Mouse (Mus musculus): Measurements from ENCODE around the gene Ramp3. TPM values are rescaled to one million over a fixed set of nuclear protein-coding genes. Genes with fewer than 3 reads are reported as not detected.

The Ramp3 gene
- polyA plus RNA-seq, 1 experiment = not detected

DNA sequence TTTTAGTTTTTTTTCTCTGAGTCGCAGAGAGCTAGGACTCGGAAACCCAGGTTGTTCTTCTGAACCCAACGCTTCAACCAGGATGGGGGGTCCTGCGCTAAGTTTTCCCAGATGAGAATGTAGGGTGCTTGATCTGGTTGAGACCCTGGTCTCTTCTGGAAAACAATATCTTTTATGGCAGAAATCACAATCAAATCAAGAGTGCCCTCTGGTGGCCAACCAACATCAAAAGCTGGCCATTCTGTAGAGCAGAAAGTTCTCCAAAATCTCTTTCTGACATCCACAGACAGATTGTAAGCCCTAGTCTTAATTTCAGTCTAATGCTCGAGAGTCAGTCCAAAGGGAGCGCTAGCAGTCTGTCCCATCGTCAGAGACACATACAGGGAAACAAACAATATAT is 50.1 kb downstream of the Ramp3 start:
- Histone ChIP-seq H3K4me1 (ENCODE audit: control insufficient read depth, insufficient read depth, low read length) (no peaks in the 10 kb centered on the region), H3K4me3 (ENCODE audit: insufficient read depth, low read length) (no peak overlapping the region), H3K27ac (ENCODE audit: insufficient read depth, low read depth, low read length) (no peak overlapping the region)
- no peak for TF ChIP-seq POLR2A (IDR thresholded peaks at IDR 0.05; ENCODE audit: borderline replicate concordance, low read depth, low read length)
- TF ChIP-seq CTCF (IDR thresholded peaks at IDR 0.05; ENCODE audit: low read depth, low read length) = no peak

DNA sequence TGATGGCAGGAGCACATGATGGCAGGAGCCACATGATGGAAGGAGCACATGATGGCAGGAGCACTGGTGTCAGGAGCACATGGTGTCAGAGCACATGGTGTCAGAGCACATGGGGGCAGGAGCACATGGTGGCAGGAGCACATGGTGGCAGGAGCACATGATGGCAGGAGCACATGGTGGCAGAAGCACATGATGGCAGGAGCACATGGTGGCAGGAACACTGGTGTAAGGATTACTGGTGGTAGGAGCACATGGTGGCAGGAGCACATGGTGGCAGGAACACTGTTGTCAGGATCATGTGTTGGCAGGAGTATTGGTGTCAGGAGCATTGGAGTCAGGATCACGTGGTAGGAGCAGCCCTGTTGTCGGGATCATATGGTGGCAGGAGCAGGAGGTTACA is 52.1 kb downstream of the Ramp3 start:
- TF ChIP-seq POLR2A (IDR thresholded peaks at IDR 0.05; ENCODE audit: borderline replicate concordance, low read depth, low read length) (no peak), CTCF (IDR thresholded peaks at IDR 0.05; ENCODE audit: low read depth, low read length) (no peak)
- H3K27ac ChIP-seq (ENCODE audit: insufficient read depth, low read depth, low read length) = no peak overlapping the region
- no peaks in the 10 kb centered on the region for H3K4me1 ChIP-seq (ENCODE audit: control insufficient read depth, insufficient read depth, low read length)
- H3K4me3 ChIP-seq (ENCODE audit: insufficient read depth, low read length) = no peak overlapping the region

DNA sequence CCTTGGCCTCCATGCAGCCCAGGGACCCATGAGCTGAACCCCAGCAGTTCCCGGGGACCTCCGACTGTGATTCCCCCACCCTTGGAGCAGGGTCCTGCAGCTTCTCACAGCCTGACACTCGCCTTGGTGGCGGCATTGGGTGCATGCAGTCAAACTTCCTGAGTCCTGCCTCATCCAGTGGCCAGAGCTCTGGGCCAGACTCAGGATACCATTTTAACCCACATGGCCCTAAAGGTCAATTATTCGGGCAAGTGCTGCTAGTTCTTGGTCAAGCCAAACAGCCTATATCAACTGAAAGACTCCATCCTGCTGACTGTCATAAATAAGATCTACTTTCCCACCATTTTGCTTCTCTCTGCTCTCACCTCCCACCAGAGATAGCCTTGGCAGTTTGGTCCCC is 62.4 kb downstream of the Ramp3 start:
- no peaks in the 10 kb centered on the region for H3K4me1 ChIP-seq (ENCODE audit: control insufficient read depth, insufficient read depth, low read length)
- H3K4me3 ChIP-seq (ENCODE audit: insufficient read depth, low read length) = no peak overlapping the region
- H3K27ac ChIP-seq (ENCODE audit: insufficient read depth, low read depth, low read length) = no peak overlapping the region
- no peak for TF ChIP-seq CTCF (IDR thresholded peaks at IDR 0.05; ENCODE audit: low read depth, low read length)
- TF ChIP-seq POLR2A (IDR thresholded peaks at IDR 0.05; ENCODE audit: borderline replicate concordance, low read depth, low read length) = no peak

DNA sequence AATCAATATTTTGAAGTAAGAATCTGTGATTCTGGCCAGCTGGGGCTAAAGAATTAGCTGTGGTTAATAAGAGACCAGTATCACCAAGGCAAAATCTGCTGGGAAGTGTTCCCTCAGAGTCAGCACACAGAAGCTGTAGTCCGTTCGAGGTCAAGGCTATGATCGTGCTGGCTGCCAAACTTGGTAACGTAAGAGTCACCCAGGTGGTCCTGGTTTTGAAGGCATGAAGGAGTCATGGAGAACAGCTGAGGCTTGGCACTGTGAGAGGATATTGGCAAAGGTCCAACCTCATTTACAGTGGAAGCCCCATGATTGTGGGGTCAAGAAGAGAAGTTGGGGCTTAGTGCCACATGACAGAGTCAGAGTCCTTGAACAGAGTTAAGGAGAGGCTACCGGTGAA is 68.6 kb downstream of the Ramp3 start:
- no peak for TF ChIP-seq CTCF (IDR thresholded peaks at IDR 0.05; ENCODE audit: low read depth, low read length)
- TF ChIP-seq POLR2A (IDR thresholded peaks at IDR 0.05; ENCODE audit: borderline replicate concordance, low read depth, low read length) = no peak
- H3K4me3 ChIP-seq (ENCODE audit: insufficient read depth, low read length) = no peak overlapping the region
- no peaks in the 10 kb centered on the region for H3K4me1 ChIP-seq (ENCODE audit: control insufficient read depth, insufficient read depth, low read length)

More for the DNA sequence above, 68.6 kb downstream of the Ramp3 start:
- H3K27ac ChIP-seq (ENCODE audit: insufficient read depth, low read depth, low read length) = no peak overlapping the region

Other genes starting within 250 kb of the Ramp3 start
- gene Ppia, start 243.1 kb upstream of the Ramp3 start, polyA plus RNA-seq (2012; ENCODE audit: insufficient read depth, insufficient read length, missing spikeins) = 1,442 and 1,533 TPM in 2 replicates
- 146 and 172 TPM in 2 replicates for gene H2afv, start 214.1 kb upstream of the Ramp3 start, polyA plus RNA-seq (2012; ENCODE audit: insufficient read depth, insufficient read length, missing spikeins)
- 37.3 and 37.7 TPM in 2 replicates for gene Purb, start 182.6 kb upstream of the Ramp3 start, polyA plus RNA-seq (2012; ENCODE audit: insufficient read depth, insufficient read length, missing spikeins)
- gene Myo1g, start 137.6 kb upstream of the Ramp3 start, polyA plus RNA-seq (2012; ENCODE audit: insufficient read depth, insufficient read length, missing spikeins) = 96.5 and 106 TPM in 2 replicates
- 70.8 and 88.9 TPM in 2 replicates for gene Ccm2, start 111.6 kb upstream of the Ramp3 start, polyA plus RNA-seq (2012; ENCODE audit: insufficient read depth, insufficient read length, missing spikeins)
- gene Nacad, start 52.5 kb upstream of the Ramp3 start, polyA plus RNA-seq (2012; ENCODE audit: insufficient read depth, insufficient read length, missing spikeins) = not detected in 2 replicates
- 15.5 and 24.1 TPM in 2 replicates for gene Tbrg4, start 32.5 kb upstream of the Ramp3 start, polyA plus RNA-seq (2012; ENCODE audit: insufficient read depth, insufficient read length, missing spikeins)
- gene Wap, start 19.9 kb upstream of the Ramp3 start, polyA plus RNA-seq (2012; ENCODE audit: insufficient read depth, insufficient read length, missing spikeins) = not detected in 2 replicates
- not detected in 2 replicates for gene Gm11983, start 179.1 kb downstream of the Ramp3 start, polyA plus RNA-seq (2012; ENCODE audit: insufficient read depth, insufficient read length, missing spikeins)

All from bone marrow macrophage, adult 2 months (primary cell).